Mouse (Mus musculus) monocyte, adult 5-6 weeks (primary cell): Measurements from ENCODE around the gene Gm42906. TPM values are rescaled to one million over a fixed set of nuclear protein-coding genes. Genes with fewer than 3 reads are reported as not detected.

Experiments
- ATAC-seq: fragments of 153-309, 156-312 bp; replicated peaks from 2 replicates; pipeline ENCODE4 v1.8.0; 2017; ENCODE audit warnings: mild to moderate bottlenecking; ENCODE audit not compliant: low TSS enrichment, insufficient number of reproducible peaks, severe bottlenecking, poor library complexity, low FRiP score
- total RNA-seq: library from RNA; stranded (forward); fragments of 200-1000, 200-491, 200-594 nt; gene quantifications from 3 replicates; pipeline ENCODE4 v1.2.3, GENCODE M21; 2017

Gene Gm42906
- total RNA-seq, 1 experiment from 2014 or later: not detected

- ATAC-seq: no peak
Observed at GRCm38 (mm10) chr5:151142241-151142640, 285.7 kb downstream of the Gm42906 start.

DNA sequence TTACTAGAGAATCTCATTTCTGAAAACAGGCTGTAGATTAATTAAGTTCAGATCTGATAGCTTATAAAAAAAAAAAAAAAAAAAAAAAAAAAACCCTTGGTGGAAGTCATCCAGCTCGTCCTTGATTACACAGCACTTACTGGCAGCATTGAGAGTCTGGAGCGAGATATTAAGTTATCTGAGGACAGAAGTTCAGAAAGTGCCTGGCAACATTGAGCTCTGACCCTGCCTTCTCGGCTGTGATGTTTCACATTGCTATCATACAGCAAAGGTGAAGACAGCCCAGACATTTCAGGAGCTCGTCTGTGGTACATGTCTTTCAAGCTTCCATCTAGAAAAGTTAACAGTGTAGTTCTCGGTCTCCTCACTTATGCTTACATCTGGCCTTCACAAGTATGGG is 290.1 kb downstream of the Gm42906 start:
- no peak for ATAC-seq

GRCm38 (mm10) chr5:151137311-151137710 is 290.7 kb downstream of the Gm42906 start:
- no peak for ATAC-seq

DNA sequence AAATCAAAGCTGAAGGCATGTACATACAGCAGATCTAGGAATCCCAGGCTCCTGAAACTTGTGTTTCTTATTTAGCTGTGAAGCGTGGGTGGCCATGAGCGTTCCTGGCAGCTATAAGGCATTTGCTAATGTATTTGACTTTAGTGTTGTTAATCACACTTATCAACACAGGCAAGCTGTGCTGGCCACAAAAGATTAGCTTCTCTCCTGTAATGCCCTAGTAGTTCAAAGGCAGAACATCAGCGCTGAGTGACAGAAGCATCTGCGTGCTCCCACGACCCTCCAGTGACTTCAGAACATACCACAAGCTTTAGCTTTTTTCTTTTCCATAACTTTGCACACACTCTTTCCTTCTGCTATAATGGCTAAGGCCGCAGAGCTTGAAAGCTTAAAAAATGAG is 292.0 kb downstream of the Gm42906 start:
- ATAC-seq: no peak

- no peak for ATAC-seq
Observed at GRCm38 (mm10) chr5:151135078-151135826, 292.7 kb downstream of the Gm42906 start.

DNA sequence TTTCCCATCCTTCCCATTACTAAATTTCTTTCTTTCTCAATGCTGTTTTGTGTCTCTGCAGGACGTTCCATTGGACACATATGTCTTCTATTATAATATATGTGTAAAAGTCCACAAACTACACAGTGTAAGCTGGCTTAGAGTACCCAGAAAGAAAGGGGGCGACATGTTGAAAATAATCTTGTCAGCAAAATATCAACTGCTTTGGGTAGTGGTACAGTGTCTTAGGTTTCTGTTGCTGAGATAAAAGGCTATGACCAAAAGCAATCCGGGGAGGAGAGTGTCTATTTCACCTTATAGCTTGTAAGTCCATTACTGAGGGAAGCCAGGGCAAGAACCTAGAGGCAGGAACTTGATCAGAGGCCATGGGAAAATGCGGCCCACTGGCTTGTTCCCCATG is 293.8 kb downstream of the Gm42906 start:
- no peak for ATAC-seq

- ATAC-seq: no peak
Observed at GRCm38 (mm10) chr5:151133744-151134143, 294.2 kb downstream of the Gm42906 start.

- no peak for ATAC-seq
Observed at GRCm38 (mm10) chr5:151129762-151130161, 298.2 kb downstream of the Gm42906 start.

DNA sequence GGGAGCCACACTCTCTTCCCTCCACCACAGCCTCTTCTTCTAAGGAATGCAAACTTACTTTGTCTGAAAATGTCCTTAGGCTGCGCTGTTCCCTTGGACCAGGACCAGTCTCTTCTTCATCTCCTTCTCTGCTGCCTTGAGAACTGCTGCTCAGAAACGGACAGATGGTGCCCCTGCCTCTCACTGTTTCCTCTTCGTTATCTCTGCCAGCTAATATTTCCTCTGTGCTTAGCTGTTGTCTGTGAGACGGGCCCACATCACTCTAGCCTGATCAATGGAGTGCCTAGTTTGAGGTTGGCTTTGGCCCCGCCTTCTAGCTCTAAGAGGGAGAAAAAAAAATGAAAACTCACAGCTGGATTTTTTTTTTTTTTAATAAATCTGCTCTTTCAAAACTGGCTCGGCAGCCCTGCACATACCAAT is 300.7 kb downstream of the Gm42906 start:
- no peak for ATAC-seq

GRCm38 (mm10) chr5:151126608-151127005 is 301.4 kb downstream of the Gm42906 start:
- ATAC-seq: no peak

- no peak; the same call in 1 of the 2 replicates for ATAC-seq
Observed at GRCm38 (mm10) chr5:151125985-151126607, 301.9 kb downstream of the Gm42906 start.

DNA sequence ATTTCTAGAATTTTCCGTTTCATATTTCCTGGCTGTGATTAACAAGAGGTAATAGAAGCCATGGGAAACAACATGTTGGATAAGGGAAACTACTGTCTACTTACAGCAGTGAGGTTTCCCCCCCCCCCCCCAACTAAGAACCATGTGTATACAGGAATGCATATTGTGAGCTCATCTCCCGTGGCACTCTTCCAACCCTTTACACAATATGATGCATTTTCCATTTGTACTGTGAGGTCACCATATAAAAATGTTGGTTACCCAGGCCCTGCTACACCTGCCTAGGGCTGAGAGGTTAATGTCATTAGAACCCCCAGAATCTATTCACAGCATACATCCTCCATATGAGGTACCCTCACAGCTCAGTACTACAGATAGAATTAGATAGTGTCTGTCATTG is 310.1 kb downstream of the Gm42906 start:
- ATAC-seq: no peak

GRCm38 (mm10) chr5:151116192-151116887 is 311.6 kb downstream of the Gm42906 start:
- no peak for ATAC-seq

GRCm38 (mm10) chr5:151112743-151113142 is 315.2 kb downstream of the Gm42906 start:
- no peak for ATAC-seq

GRCm38 (mm10) chr5:151111080-151111871 is 316.7 kb downstream of the Gm42906 start:
- no peak for ATAC-seq

- ATAC-seq: no peak
Observed at GRCm38 (mm10) chr5:151110461-151110908, 317.5 kb downstream of the Gm42906 start.

DNA sequence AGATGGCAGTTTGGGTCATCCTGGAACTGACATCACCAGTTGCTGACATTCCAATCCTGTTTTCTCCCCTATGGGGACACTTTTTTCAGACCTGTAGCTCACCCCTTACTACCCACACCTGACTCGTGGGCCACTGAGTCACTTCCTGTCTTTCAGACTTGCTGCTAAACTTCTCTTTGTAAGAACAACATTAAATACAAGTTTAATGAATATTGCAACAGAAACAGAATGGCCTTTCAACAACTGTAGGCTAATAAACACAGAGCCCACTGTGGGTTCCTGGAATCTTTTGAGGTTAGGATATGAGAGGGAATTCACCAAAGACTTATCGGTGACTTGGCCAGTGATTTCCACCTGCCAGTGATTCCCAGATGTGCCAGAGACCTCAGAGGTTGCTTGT is 318.1 kb downstream of the Gm42906 start:
- ATAC-seq: no peak

GRCm38 (mm10) chr5:151108955-151109354 is 319.0 kb downstream of the Gm42906 start:
- no peak for ATAC-seq
